Mouse (Mus musculus): ENCODE data around the gene Bcap31. TPM values are rescaled to one million over a fixed set of nuclear protein-coding genes. Genes with fewer than 3 reads are reported as not detected.

Bcap31 gene
- 219 TPM for polyA plus RNA-seq (2015; fragmentation: Illumina TruSeq; extraction: RNeasy Lipid Tissue Mini Kit (QIAGEN cat#74804); ENCODE audit: insufficient read depth, low replicate concordance)

GRCm38 (mm10) chrX:73716109-73716661 lies at the start of gene Bcap31, which contains the start of gene Abcd1:
TSS of gene Bcap31 (minus strand) at chrX:73716175.
TSS of gene Abcd1 (plus strand) at chrX:73716597.

GRCm38 (mm10) chrX:73756334-73757140 lies 40.6 kb upstream of the Bcap31 start, which contains the start of gene Plxnb3:
TSS of gene Plxnb3 (plus strand) at chrX:73757090.

GRCm38 (mm10) chrX:73672879-73673618 lies 42.9 kb downstream of the Bcap31 start, which contains the start of gene Slc6a8:
TSS of gene Slc6a8 (plus strand) at chrX:73673150.

DNA sequence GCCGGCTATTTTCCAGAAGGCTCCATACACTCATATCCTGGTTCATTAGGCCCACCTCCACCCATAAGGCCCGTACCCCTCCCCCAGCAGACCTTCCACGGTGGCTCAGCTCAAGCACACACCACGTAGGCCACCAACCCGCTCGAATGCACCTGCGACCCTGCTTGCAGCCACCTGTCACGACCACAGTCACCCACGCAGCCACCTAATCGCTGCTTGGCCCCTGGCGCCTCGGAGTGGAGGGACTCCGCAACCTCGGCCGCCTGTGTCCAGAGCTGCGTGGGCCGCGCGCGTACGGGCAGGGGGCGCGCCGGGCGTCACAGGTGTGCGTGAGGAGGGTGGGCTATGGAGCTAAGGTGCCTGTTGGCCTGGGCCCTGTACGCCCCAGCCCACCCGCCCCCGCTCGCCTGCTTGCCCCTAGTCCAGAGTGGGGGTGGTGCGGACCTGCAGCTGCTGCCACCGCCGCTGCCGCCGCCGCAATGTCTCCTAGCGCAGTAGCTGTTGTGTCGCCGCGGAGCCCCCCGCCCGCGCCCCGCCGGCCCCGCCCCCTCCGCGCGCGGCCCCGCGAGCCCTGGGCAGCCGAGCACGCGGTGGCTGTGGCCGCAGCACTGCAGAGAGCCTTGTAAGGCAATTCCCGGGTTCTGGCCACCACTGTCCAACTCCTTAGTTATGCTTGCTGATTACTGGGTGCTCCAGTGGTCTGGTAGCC lies 56.2 kb downstream of the Bcap31 start, which contains the start of gene Pnck:
Gene Pnck (minus strand): TSS at position 543 of the 709 bp plus-strand sequence.

GRCm38 (mm10) chrX:73639255-73639675 lies 76.7 kb downstream of the Bcap31 start, which contains the start of gene Dusp9:
TSS of gene Dusp9 (plus strand) at chrX:73639419.

Other genes starting within 250 kb of the Bcap31 start
- gene Bgn, start 232.6 kb downstream of the Bcap31 start, polyA plus RNA-seq (2015; fragmentation: Illumina TruSeq; extraction: RNeasy Lipid Tissue Mini Kit (QIAGEN cat#74804); ENCODE audit: insufficient read depth, low replicate concordance) = 254 TPM
- gene Atp2b3, start 213.1 kb downstream of the Bcap31 start, polyA plus RNA-seq (2015; fragmentation: Illumina TruSeq; extraction: RNeasy Lipid Tissue Mini Kit (QIAGEN cat#74804); ENCODE audit: insufficient read depth, low replicate concordance) = not detected
- 0.32 TPM for gene Dusp9, start 76.8 kb downstream of the Bcap31 start, polyA plus RNA-seq (2015; fragmentation: Illumina TruSeq; extraction: RNeasy Lipid Tissue Mini Kit (QIAGEN cat#74804); ENCODE audit: insufficient read depth, low replicate concordance)
- gene Pnck, start 56.1 kb downstream of the Bcap31 start, polyA plus RNA-seq (2015; fragmentation: Illumina TruSeq; extraction: RNeasy Lipid Tissue Mini Kit (QIAGEN cat#74804); ENCODE audit: insufficient read depth, low replicate concordance) = 1.4 TPM
- 6.1 TPM for gene Slc6a8, start 43.0 kb downstream of the Bcap31 start, polyA plus RNA-seq (2015; fragmentation: Illumina TruSeq; extraction: RNeasy Lipid Tissue Mini Kit (QIAGEN cat#74804); ENCODE audit: insufficient read depth, low replicate concordance)
- gene Abcd1, start 422 bp upstream of the Bcap31 start, polyA plus RNA-seq (2015; fragmentation: Illumina TruSeq; extraction: RNeasy Lipid Tissue Mini Kit (QIAGEN cat#74804); ENCODE audit: insufficient read depth, low replicate concordance) = 30.5 TPM
- 0.32 TPM for gene Plxnb3, start 40.9 kb upstream of the Bcap31 start, polyA plus RNA-seq (2015; fragmentation: Illumina TruSeq; extraction: RNeasy Lipid Tissue Mini Kit (QIAGEN cat#74804); ENCODE audit: insufficient read depth, low replicate concordance)
- gene Srpk3, start 58.2 kb upstream of the Bcap31 start, polyA plus RNA-seq (2015; fragmentation: Illumina TruSeq; extraction: RNeasy Lipid Tissue Mini Kit (QIAGEN cat#74804); ENCODE audit: insufficient read depth, low replicate concordance) = 65.4 TPM
- gene Idh3g, start 70.7 kb upstream of the Bcap31 start, polyA plus RNA-seq (2015; fragmentation: Illumina TruSeq; extraction: RNeasy Lipid Tissue Mini Kit (QIAGEN cat#74804); ENCODE audit: insufficient read depth, low replicate concordance) = 132 TPM
- gene Ssr4, start 70.9 kb upstream of the Bcap31 start, polyA plus RNA-seq (2015; fragmentation: Illumina TruSeq; extraction: RNeasy Lipid Tissue Mini Kit (QIAGEN cat#74804); ENCODE audit: insufficient read depth, low replicate concordance) = 171 TPM
- gene Pdzd4, start 108.8 kb upstream of the Bcap31 start, polyA plus RNA-seq (2015; fragmentation: Illumina TruSeq; extraction: RNeasy Lipid Tissue Mini Kit (QIAGEN cat#74804); ENCODE audit: insufficient read depth, low replicate concordance) = 2.9 TPM
- not detected for gene Avpr2, start 175.9 kb upstream of the Bcap31 start, polyA plus RNA-seq (2015; fragmentation: Illumina TruSeq; extraction: RNeasy Lipid Tissue Mini Kit (QIAGEN cat#74804); ENCODE audit: insufficient read depth, low replicate concordance)
- 9.2 TPM for gene L1cam, start 179.9 kb upstream of the Bcap31 start, polyA plus RNA-seq (2015; fragmentation: Illumina TruSeq; extraction: RNeasy Lipid Tissue Mini Kit (QIAGEN cat#74804); ENCODE audit: insufficient read depth, low replicate concordance)
- 171 TPM for gene Arhgap4, start 205.7 kb upstream of the Bcap31 start, polyA plus RNA-seq (2015; fragmentation: Illumina TruSeq; extraction: RNeasy Lipid Tissue Mini Kit (QIAGEN cat#74804); ENCODE audit: insufficient read depth, low replicate concordance)
- 54.0 TPM for gene Naa10, start 205.8 kb upstream of the Bcap31 start, polyA plus RNA-seq (2015; fragmentation: Illumina TruSeq; extraction: RNeasy Lipid Tissue Mini Kit (QIAGEN cat#74804); ENCODE audit: insufficient read depth, low replicate concordance)
- 19.0 TPM for gene Renbp, start 214.7 kb upstream of the Bcap31 start, polyA plus RNA-seq (2015; fragmentation: Illumina TruSeq; extraction: RNeasy Lipid Tissue Mini Kit (QIAGEN cat#74804); ENCODE audit: insufficient read depth, low replicate concordance)